Mouse (Mus musculus): ENCODE measurements around the gene Gm6169. TPM values are rescaled to one million over a fixed set of nuclear protein-coding genes. Genes with fewer than 3 reads are reported as not detected.

Gene Gm6169
- polyA plus RNA-seq, 1 experiment, result 6.3 TPM

DNA sequence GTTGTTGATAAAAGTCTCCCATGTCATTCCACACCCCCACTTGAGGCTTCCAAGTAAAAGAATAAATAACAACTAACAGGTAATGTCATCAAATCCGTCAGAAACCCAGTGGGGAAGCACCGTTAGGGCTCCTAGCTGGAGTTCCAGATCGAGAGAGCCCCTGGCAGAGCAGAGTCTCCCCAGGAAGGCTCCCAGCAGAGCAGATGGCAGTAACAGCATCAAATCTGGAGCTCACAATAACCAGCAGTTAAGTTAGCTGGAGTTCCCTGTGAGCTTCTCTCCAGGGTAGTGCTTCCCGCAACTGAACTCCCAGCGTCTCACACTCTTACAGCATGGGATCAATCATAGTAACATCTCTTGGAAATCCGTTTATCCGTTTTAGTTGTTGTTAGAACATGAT lies 6.0 kb upstream of the Gm6169 start:
- Histone ChIP-seq H3K4me2 (ENCODE audit: low read depth) (no peak overlapping the region), H3K79me2 (ENCODE audit: control insufficient read depth, insufficient read depth) (no peaks in the 10 kb centered on the region), H3K4me3 (no peak overlapping the region), H3K27me3 (ENCODE audit: control insufficient read depth, insufficient read depth, insufficient read length) (peaks cover 7% of the 10 kb centered on the region), H3ac (ENCODE audit: control insufficient read depth, insufficient read length) (no peak overlapping the region), H3K36me3 (ENCODE audit: control insufficient read depth, insufficient read depth) (no peaks in the 10 kb centered on the region)
- TF ChIP-seq MAX (IDR thresholded peaks at IDR 0.05; ENCODE audit: low read depth), result no peak
- TF ChIP-seq POLR2AphosphoS2 (IDR thresholded peaks at IDR 0.05; ENCODE audit: insufficient read length, low read depth), result no peak
- no peak for TF ChIP-seq CEBPB (IDR thresholded peaks at IDR 0.05; ENCODE audit: insufficient read depth, poor library complexity, severe bottlenecking)
- TF ChIP-seq TCF3 (IDR thresholded peaks at IDR 0.05; ENCODE audit: insufficient read length, low read depth), result no peak
- no peak for TF ChIP-seq POLR2A (IDR thresholded peaks at IDR 0.05; ENCODE audit: insufficient read length, low read depth)
- no peak for TF ChIP-seq MYOD1 (IDR thresholded peaks at IDR 0.05; ENCODE audit: control insufficient read depth in 1 of 3, insufficient read length in 2 of 3, low read depth in 2 of 3)
- no peak for TF ChIP-seq E2F4 (IDR thresholded peaks at IDR 0.05; ENCODE audit: insufficient read depth)
- no peak for TF ChIP-seq MYOG (IDR thresholded peaks at IDR 0.05; ENCODE audit: control insufficient read depth in 1 of 3, insufficient read depth in 1 of 3, insufficient read length in 2 of 3, low read depth in 2 of 3)
- TF ChIP-seq REST (IDR thresholded peaks at IDR 0.05; ENCODE audit: insufficient read depth, insufficient read length), result no peak
- TF ChIP-seq USF1 (IDR thresholded peaks at IDR 0.05; ENCODE audit: low read depth), result no peak
- no peak for TF ChIP-seq TCF12 (IDR thresholded peaks at IDR 0.05; ENCODE audit: insufficient read depth, poor library complexity, severe bottlenecking)

DNA sequence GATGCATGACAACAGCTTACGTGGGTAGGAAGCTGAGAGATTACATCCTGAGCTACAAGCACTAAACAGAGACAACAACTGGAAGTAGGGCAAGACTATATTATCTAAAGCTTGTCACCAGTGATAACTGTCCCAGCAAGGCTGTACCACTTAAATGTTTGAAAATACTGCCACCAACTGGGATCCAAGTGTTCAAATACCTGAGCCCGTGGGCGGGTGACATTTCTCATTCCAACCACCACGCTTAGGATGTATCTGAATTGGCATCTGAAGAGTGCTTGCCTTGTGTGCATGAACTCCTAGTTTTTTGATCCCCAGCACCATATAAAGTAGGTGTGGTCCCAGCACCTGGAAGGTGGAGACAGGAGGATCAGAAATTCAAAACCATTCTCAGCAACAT lies 3.3 kb downstream of the Gm6169 start:
- peaks cover 11% of the 10 kb centered on the region for H3K27me3 ChIP-seq (ENCODE audit: control insufficient read depth, insufficient read depth, insufficient read length)
- H3K79me2 ChIP-seq (ENCODE audit: control insufficient read depth, insufficient read depth), result no peaks in the 10 kb centered on the region
- no peak for TF ChIP-seq USF1 (IDR thresholded peaks at IDR 0.05; ENCODE audit: low read depth)
- TF ChIP-seq MYOD1 (IDR thresholded peaks at IDR 0.05; ENCODE audit: control insufficient read depth in 1 of 3, insufficient read length in 2 of 3, low read depth in 2 of 3), result no peak
- TF ChIP-seq MAX (IDR thresholded peaks at IDR 0.05; ENCODE audit: low read depth), result no peak
- no peak for TF ChIP-seq POLR2AphosphoS2 (IDR thresholded peaks at IDR 0.05; ENCODE audit: insufficient read length, low read depth)
- TF ChIP-seq E2F4 (IDR thresholded peaks at IDR 0.05; ENCODE audit: insufficient read depth), result no peak
- no peak for TF ChIP-seq TCF12 (IDR thresholded peaks at IDR 0.05; ENCODE audit: insufficient read depth, poor library complexity, severe bottlenecking)
- no peak for TF ChIP-seq REST (IDR thresholded peaks at IDR 0.05; ENCODE audit: insufficient read depth, insufficient read length)
- no peak for TF ChIP-seq MYOG (IDR thresholded peaks at IDR 0.05; ENCODE audit: control insufficient read depth in 1 of 3, insufficient read depth in 1 of 3, insufficient read length in 2 of 3, low read depth in 2 of 3)
- no peak for TF ChIP-seq TCF3 (IDR thresholded peaks at IDR 0.05; ENCODE audit: insufficient read length, low read depth)
- no peak for TF ChIP-seq CEBPB (IDR thresholded peaks at IDR 0.05; ENCODE audit: insufficient read depth, poor library complexity, severe bottlenecking)
- no peak for TF ChIP-seq POLR2A (IDR thresholded peaks at IDR 0.05; ENCODE audit: insufficient read length, low read depth)
- no peak for TF ChIP-seq SRF (IDR thresholded peaks at IDR 0.05; ENCODE audit: control insufficient read depth, insufficient read length, low read depth)
- H3K4me2 ChIP-seq (ENCODE audit: low read depth), result no peak overlapping the region
- H3ac ChIP-seq (ENCODE audit: control insufficient read depth, insufficient read length), result no peak overlapping the region
- no peak overlapping the region for H3K4me3 ChIP-seq
- no peaks in the 10 kb centered on the region for H3K36me3 ChIP-seq (ENCODE audit: control insufficient read depth, insufficient read depth)

- TF ChIP-seq MAX (IDR thresholded peaks at IDR 0.05; ENCODE audit: low read depth), result no peak
- no peak for TF ChIP-seq CEBPB (IDR thresholded peaks at IDR 0.05; ENCODE audit: insufficient read depth, poor library complexity, severe bottlenecking)
- TF ChIP-seq TCF3 (IDR thresholded peaks at IDR 0.05; ENCODE audit: insufficient read length, low read depth), result no peak
- TF ChIP-seq POLR2A (IDR thresholded peaks at IDR 0.05; ENCODE audit: insufficient read length, low read depth), result no peak
- no peak for TF ChIP-seq MYOD1 (IDR thresholded peaks at IDR 0.05; ENCODE audit: control insufficient read depth in 1 of 3, insufficient read length in 2 of 3, low read depth in 2 of 3)
- TF ChIP-seq POLR2AphosphoS2 (IDR thresholded peaks at IDR 0.05; ENCODE audit: insufficient read length, low read depth), result no peak
- no peak for TF ChIP-seq SRF (IDR thresholded peaks at IDR 0.05; ENCODE audit: control insufficient read depth, insufficient read length, low read depth)
- no peak for TF ChIP-seq REST (IDR thresholded peaks at IDR 0.05; ENCODE audit: insufficient read depth, insufficient read length)
- no peak for TF ChIP-seq TCF12 (IDR thresholded peaks at IDR 0.05; ENCODE audit: insufficient read depth, poor library complexity, severe bottlenecking)
- Histone ChIP-seq H3K36me3 (ENCODE audit: control insufficient read depth, insufficient read depth) (no peaks in the 10 kb centered on the region), H3K4me3 (no peak overlapping the region)
Observed at GRCm38 (mm10) chr13:97088183-97088582, 10.9 kb downstream of the Gm6169 start.

GRCm38 (mm10) chr13:97087421-97087820 lies 11.6 kb downstream of the Gm6169 start:
- Histone ChIP-seq H3ac (ENCODE audit: control insufficient read depth, insufficient read length) (no peak overlapping the region), H3K4me2 (ENCODE audit: low read depth) (no peak overlapping the region), H3K4me3 (no peak overlapping the region), H3K79me2 (ENCODE audit: control insufficient read depth, insufficient read depth) (no peaks in the 10 kb centered on the region), H3K27me3 (ENCODE audit: control insufficient read depth, insufficient read depth, insufficient read length) (no peaks in the 10 kb centered on the region), H3K36me3 (ENCODE audit: control insufficient read depth, insufficient read depth) (no peaks in the 10 kb centered on the region)
- TF ChIP-seq POLR2AphosphoS2 (IDR thresholded peaks at IDR 0.05; ENCODE audit: insufficient read length, low read depth), result no peak
- TF ChIP-seq TCF12 (IDR thresholded peaks at IDR 0.05; ENCODE audit: insufficient read depth, poor library complexity, severe bottlenecking), result no peak
- TF ChIP-seq E2F4 (IDR thresholded peaks at IDR 0.05; ENCODE audit: insufficient read depth), result no peak
- no peak for TF ChIP-seq MYOG (IDR thresholded peaks at IDR 0.05; ENCODE audit: control insufficient read depth in 1 of 3, insufficient read depth in 1 of 3, insufficient read length in 2 of 3, low read depth in 2 of 3)
- no peak for TF ChIP-seq REST (IDR thresholded peaks at IDR 0.05; ENCODE audit: insufficient read depth, insufficient read length)
- no peak for TF ChIP-seq TCF3 (IDR thresholded peaks at IDR 0.05; ENCODE audit: insufficient read length, low read depth)
- TF ChIP-seq CEBPB (IDR thresholded peaks at IDR 0.05; ENCODE audit: insufficient read depth, poor library complexity, severe bottlenecking), result no peak
- TF ChIP-seq SRF (IDR thresholded peaks at IDR 0.05; ENCODE audit: control insufficient read depth, insufficient read length, low read depth), result no peak
- TF ChIP-seq MYOD1 (IDR thresholded peaks at IDR 0.05; ENCODE audit: control insufficient read depth in 1 of 3, insufficient read length in 2 of 3, low read depth in 2 of 3), result no peak
- TF ChIP-seq POLR2A (IDR thresholded peaks at IDR 0.05; ENCODE audit: insufficient read length, low read depth), result no peak
- TF ChIP-seq USF1 (IDR thresholded peaks at IDR 0.05; ENCODE audit: low read depth), result no peak
- no peak for TF ChIP-seq MAX (IDR thresholded peaks at IDR 0.05; ENCODE audit: low read depth)

More at GRCm38 (mm10) chr13:97088183-97088582, 10.9 kb downstream of the Gm6169 start:
- H3ac ChIP-seq (ENCODE audit: control insufficient read depth, insufficient read length), result no peak overlapping the region
- H3K4me2 ChIP-seq (ENCODE audit: low read depth), result no peak overlapping the region
- no peaks in the 10 kb centered on the region for H3K79me2 ChIP-seq (ENCODE audit: control insufficient read depth, insufficient read depth)
- H3K27me3 ChIP-seq (ENCODE audit: control insufficient read depth, insufficient read depth, insufficient read length), result peaks cover 5% of the 10 kb centered on the region
